Mouse (Mus musculus) 3134 (cell line): ENCODE data around the gene Grk3.

Experiments used
- DNase-seq: peaks from one replicate; pipeline ENCODE4 v3.0.0-alpha.2; 2011; ENCODE audit warnings: low spot score; ENCODE audit not compliant: insufficient read length; ENCODE audit errors: extremely low read depth

The Grk3 gene

GRCm38 (mm10) chr5:112877391-112878115 is 138.0 kb downstream of the Grk3 start:
- DNase-seq, result no peak

GRCm38 (mm10) chr5:112876846-112877390 is 138.7 kb downstream of the Grk3 start:
- no peak for DNase-seq

DNA sequence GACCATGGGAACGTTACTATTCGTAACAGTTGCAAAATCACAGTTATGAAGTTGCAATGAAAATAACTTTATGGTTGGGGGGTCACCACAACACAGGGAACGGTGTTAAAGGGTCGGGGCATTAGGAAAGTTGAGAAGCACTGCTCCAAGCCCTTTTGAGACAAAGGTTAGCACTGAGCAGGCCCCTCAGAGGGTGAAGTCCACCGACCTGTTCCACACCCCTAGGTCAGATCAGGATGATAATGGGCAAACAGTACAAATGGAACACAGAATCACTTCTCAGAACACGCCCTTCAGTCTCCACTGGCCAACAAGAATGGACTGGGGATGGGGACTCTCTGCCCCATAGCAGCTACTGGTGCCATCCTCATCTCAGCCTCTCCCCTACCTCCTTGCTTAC is 142.6 kb downstream of the Grk3 start:
- DNase-seq, result no peak

GRCm38 (mm10) chr5:112870729-112871128 is 144.9 kb downstream of the Grk3 start:
- peak; percentile 36 for DNase-seq

GRCm38 (mm10) chr5:112868620-112869019 is 147.0 kb downstream of the Grk3 start:
- no peak for DNase-seq

- no peak for DNase-seq
Observed at GRCm38 (mm10) chr5:112864719-112865367, 150.7 kb downstream of the Grk3 start.
